Mouse (Mus musculus): ENCODE measurements at regions not wholly inside any gene's neighbourhood (a gene's known extent, or its start where the extent isn't known, plus 50 kb on each side); places are given as distances from the start of the nearest gene placed in this dataset.

DNA sequence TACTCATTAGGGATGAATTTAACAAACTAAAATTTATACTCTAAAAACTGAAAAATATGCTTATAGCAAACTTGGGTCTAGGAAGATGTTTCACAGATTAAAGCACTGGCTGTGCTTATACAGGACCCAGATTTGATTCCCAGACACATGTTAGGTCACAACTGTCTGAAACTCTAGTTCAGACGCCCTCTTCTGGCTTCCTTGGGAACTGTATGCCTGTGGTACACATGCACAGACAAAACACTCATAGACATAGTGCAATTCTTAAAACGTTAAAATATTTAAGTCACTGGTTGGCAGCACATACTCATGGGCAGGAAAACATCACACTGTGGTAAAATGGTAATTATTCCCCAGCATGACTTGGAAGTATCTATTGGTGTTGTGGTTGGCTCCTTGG, 63.8 kb upstream of the Ercc6l2 start:
- no peak for ATAC-seq (replicated peaks; ENCODE audit: poor library complexity, severe bottlenecking)

- ATAC-seq (replicated peaks; ENCODE audit: poor library complexity, severe bottlenecking), result no peak
These were observed 58.0 kb upstream of the Ercc6l2 start for GRCm38 (mm10) chr13:63757061-63757460.

GRCm38 (mm10) chr13:63761542-63761941, 53.5 kb upstream of the Ercc6l2 start:
- no peak for ATAC-seq (replicated peaks; ENCODE audit: poor library complexity, severe bottlenecking)

Data from granulocyte monocyte progenitor cell, adult 5-6 weeks (primary cell).